Mouse (Mus musculus): ENCODE measurements around the gene Bpifc.
"Not testable (repeated sequence)": the region's sequence is repeated elsewhere in the genome, so short reads cannot be mapped to it uniquely, and the experiment has no call there.

Bpifc gene

GRCm38 (mm10) chr10:86011781-86012180 is at the start of gene Bpifc:
TSS of gene Bpifc (minus strand) at chr10:86011895.
- no peak for DNase-seq (ENCODE audit: low spot score)

- DNase-seq (ENCODE audit: low spot score) = no peak
Observed at GRCm38 (mm10) chr10:86060267-86060666, 48.6 kb upstream of the Bpifc start.

GRCm38 (mm10) chr10:86057712-86058111 is 46.0 kb upstream of the Bpifc start:
- DNase-seq (ENCODE audit: low spot score) = no peak

- no peak for DNase-seq (ENCODE audit: low spot score)
Observed at GRCm38 (mm10) chr10:86057286-86057685, 45.6 kb upstream of the Bpifc start.

GRCm38 (mm10) chr10:86056297-86056903 is 44.7 kb upstream of the Bpifc start:
- no peak for DNase-seq (ENCODE audit: low spot score)

- DNase-seq (ENCODE audit: low spot score) = no peak
Observed at GRCm38 (mm10) chr10:86052818-86053522, 41.3 kb upstream of the Bpifc start.

- DNase-seq (ENCODE audit: low spot score) = no peak
Observed at GRCm38 (mm10) chr10:86050522-86050921, 38.8 kb upstream of the Bpifc start.

- no peak for DNase-seq (ENCODE audit: low spot score)
Observed at GRCm38 (mm10) chr10:86047786-86048185, 36.1 kb upstream of the Bpifc start.

GRCm38 (mm10) chr10:86046371-86046770 is 34.7 kb upstream of the Bpifc start:
- no peak for DNase-seq (ENCODE audit: low spot score)

- no peak for DNase-seq (ENCODE audit: low spot score)
Observed at GRCm38 (mm10) chr10:86044066-86044465, 32.4 kb upstream of the Bpifc start.

GRCm38 (mm10) chr10:86043651-86044050 is 32.0 kb upstream of the Bpifc start:
- DNase-seq (ENCODE audit: low spot score) = no peak

- DNase-seq (ENCODE audit: low spot score) = no peak
Observed at GRCm38 (mm10) chr10:86034007-86034728, 22.5 kb upstream of the Bpifc start.

GRCm38 (mm10) chr10:86032517-86032916 is 20.8 kb upstream of the Bpifc start:
- DNase-seq (ENCODE audit: low spot score) = no peak

GRCm38 (mm10) chr10:86030743-86031142 is 19.0 kb upstream of the Bpifc start:
- DNase-seq (ENCODE audit: low spot score) = no peak

- DNase-seq (ENCODE audit: low spot score) = not testable (repeated sequence)
Observed at GRCm38 (mm10) chr10:86026807-86027206, 15.1 kb upstream of the Bpifc start.

GRCm38 (mm10) chr10:86026354-86026753 is 14.7 kb upstream of the Bpifc start:
- DNase-seq (ENCODE audit: low spot score) = no peak

GRCm38 (mm10) chr10:86025906-86026305 is 14.2 kb upstream of the Bpifc start:
- DNase-seq (ENCODE audit: low spot score) = no peak

- no peak for DNase-seq (ENCODE audit: low spot score)
Observed at GRCm38 (mm10) chr10:86023149-86023548, 11.5 kb upstream of the Bpifc start.

- DNase-seq (ENCODE audit: low spot score) = no peak
Observed at GRCm38 (mm10) chr10:86022474-86022816, 10.8 kb upstream of the Bpifc start.

GRCm38 (mm10) chr10:86021749-86022473 is 10.2 kb upstream of the Bpifc start, which contains the start of gene Fbxo7:
TSS of gene Fbxo7 (plus strand) at chr10:86021972.
- peak; percentile 78 for DNase-seq (ENCODE audit: low spot score)

- DNase-seq (ENCODE audit: low spot score) = no peak
Observed at GRCm38 (mm10) chr10:86021408-86021748, 9.7 kb upstream of the Bpifc start.

GRCm38 (mm10) chr10:86018813-86019212 is 7.1 kb upstream of the Bpifc start:
- DNase-seq (ENCODE audit: low spot score) = no peak

GRCm38 (mm10) chr10:86017781-86018180 is 6.1 kb upstream of the Bpifc start:
- DNase-seq (ENCODE audit: low spot score) = no peak
